Mouse (Mus musculus) T-helper 1 cell (primary cell): ENCODE measurements around the gene Dusp10.

Experiments
- in situ Hi-C: fragments of 300-600 bp; cut with MboI, MseI; formaldehyde crosslinking; loops from one replicate; pipeline ENCODE4 v1.15.1; 2025; ENCODE audit warnings: high pct_unique_total_duplicates

The Dusp10 gene

GRCm38 (mm10) chr1:184027039-184027438, 13.9 kb downstream of the Dusp10 start:
- in situ Hi-C loops, result loop anchor here (25.0 kb wide), 1 partner anchor 1515 kb away; the partner anchor contains the start of gene Capn2

DNA sequence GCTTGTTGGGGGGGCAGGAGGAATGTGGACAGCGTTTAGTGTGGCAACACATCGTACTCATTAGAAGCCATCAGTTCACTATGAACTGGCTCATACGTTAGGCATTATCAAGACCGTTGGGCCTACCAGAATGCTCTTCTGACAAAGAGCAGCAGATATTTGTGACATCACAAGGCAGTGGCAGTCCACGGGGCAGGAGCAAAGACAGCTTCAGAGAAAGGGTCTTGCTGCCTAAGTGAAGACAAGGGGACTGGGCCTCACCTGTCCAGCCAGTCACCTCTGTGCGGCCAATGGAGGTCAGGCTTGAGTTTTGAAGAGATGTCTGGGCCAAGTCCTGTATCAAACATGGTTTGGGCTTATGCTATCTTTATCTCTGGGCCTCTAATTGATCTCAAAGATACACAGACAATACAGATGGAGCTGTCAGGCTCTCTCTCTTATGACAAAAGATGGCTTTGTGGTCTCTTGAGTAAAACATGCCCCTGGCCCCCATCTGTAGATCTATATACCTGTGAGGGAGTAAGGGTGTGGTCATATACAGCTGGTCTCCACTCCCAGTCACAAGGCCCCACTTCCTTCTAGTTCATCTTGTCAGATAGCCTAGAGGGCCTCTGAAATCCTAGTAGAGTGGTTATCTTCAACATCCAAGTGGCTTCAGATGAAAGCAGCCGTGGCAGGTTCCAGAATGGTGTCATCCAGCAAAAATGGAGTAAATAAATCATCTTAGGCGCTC, 17.1 kb downstream of the Dusp10 start:
- in situ Hi-C loops, result loop anchor here (25.0 kb wide), 1 partner anchor 1518 kb away; the partner anchor contains the start of gene Capn2

- in situ Hi-C loops, result loop anchor here (25.0 kb wide), 1 partner anchor 1521 kb away; the partner anchor contains the start of gene Capn2
Measured at GRCm38 (mm10) chr1:184032682-184033389, 19.7 kb downstream of the Dusp10 start.

DNA sequence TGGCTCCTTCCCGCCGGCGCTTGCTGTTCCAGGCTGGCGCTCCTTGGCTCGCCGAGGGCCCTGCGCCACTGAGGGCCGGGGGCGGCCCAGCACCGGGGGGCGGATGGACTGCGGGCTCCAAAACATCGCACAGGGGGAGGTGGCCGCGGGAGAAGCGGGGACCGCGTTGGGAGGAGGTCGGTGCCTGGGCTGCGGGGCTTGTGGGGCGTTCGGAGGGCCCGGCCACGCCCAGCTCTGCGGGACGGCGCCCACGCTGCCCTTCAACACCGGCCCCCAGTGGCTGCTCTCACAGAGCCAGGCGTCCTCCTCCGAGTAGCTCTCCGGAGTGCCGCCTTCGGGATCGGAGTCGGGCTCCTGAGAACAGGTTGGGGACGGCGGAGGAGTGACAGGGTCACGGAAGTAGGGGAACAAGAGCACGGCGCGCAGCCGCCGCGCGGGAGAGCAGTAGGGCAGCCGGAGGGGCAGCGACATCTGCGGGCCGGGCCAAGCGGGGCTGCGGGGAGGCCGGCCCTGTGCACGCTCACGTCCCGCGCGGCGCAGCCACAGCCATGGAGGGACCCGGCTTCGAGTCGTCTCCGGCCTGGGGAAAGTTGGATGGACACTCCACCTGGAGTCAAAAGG, 20.4 kb downstream of the Dusp10 start:
- in situ Hi-C loops, result loop anchor here (25.0 kb wide), 1 partner anchor 1521 kb away; the partner anchor contains the start of gene Capn2

GRCm38 (mm10) chr1:184034011-184034557, 21.0 kb downstream of the Dusp10 start, which contains the start of gene 1700056E22Rik:
Gene 1700056E22Rik (minus strand): TSS chr1:184034301.
- in situ Hi-C loops, result loop anchor here (25.0 kb wide), 1 partner anchor 1522 kb away; the partner anchor contains the start of gene Capn2

DNA sequence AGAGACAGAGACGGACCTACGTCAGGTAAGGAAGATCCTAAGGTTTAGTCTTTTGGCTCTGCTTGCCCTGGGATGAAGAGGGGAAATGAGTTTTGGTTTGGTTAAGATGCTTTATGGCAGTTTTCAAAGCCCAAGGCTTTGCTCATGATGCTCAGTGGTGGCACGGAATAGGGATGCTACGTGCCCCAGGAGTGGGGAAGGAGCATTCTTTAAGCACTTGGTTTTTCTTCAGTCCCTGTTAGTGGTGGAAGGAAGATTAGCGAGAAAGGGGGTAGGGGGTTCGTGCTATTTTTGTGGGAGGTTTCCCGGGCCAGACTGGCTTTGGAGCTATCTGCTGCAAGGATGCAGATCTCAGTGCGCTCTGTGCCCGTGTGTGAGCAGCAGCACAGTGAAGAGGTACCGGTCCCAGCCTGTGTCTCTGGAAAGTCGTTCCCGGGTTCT, 21.7 kb downstream of the Dusp10 start:
- in situ Hi-C loops, result loop anchor here (25.0 kb wide), 1 partner anchor 1522 kb away; the partner anchor contains the start of gene Capn2

DNA sequence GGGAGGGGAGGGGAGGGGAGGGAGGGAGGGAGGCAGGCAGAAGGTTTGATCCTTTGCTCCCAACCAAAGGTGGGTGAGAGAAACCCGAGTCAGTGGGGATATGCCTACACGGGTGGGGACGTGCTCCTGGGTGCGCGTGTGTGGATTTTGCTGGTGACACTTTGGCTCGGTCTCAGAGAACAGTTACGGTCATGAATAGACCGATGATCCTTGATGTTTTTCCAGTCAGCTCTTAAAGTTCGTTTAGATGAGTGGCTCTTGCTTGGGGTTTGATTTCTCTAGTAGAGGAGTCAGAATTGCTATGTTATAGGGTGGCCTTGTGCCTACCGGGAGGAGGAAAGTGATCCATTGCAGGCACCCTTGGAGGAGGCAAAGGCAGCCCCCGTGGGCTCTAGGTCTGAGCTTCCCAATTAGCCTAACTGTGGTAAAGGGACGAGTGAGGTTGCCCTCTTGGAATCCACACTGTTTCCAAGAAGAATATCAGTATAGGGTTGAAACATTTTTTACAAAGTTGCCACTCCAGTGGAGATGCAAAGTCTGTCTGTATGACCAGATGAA, 22.3 kb downstream of the Dusp10 start:
- in situ Hi-C loops, result loop anchor here (25.0 kb wide), 1 partner anchor 1523 kb away; the partner anchor contains the start of gene Capn2

DNA sequence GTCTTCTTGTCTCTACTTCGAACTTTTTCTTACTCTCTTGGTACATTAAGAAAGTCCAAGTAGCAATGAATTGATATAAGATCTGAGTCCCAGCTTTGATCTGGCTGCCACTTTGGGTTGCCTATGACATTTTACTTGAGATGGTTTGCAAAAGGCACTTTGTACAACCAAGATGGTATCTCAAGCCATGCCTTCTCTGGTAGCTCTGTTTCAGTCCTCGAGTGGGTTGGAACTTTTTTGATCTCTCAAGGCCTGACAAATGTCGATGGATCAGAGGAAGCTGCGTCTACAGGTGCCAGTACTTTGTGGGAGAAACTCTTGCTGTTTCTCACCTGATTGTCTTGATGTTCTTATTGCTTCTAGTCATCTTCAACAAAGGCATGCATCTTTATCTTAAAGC, 24.7 kb downstream of the Dusp10 start:
- in situ Hi-C loops, result loop anchor here (25.0 kb wide), 1 partner anchor 1526 kb away; the partner anchor contains the start of gene Capn2

DNA sequence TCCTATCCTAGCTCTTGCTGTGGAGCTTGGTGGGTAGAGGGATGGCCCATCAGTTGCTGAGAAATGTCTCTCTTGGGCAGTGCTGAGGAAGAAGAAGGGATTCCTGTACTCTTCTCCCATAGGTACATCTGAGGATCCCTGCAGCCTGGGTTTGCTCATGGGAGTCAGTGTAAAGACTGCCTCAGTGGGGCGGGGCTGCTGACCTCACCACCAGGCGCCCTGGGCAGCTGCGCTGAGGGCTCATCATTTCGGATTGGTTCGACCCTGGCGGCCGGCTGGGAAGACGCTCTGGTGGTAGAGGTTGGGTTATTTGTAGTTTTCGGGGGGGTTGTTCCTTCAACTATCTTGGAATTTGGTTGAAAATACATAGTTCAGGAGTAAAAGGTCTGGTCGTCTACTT, 26.2 kb downstream of the Dusp10 start:
- in situ Hi-C loops, result loop anchor here (25.0 kb wide), 1 partner anchor 1527 kb away; the partner anchor contains the start of gene Capn2

- in situ Hi-C loops, result loop anchor here (25.0 kb wide), 1 partner anchor 1528 kb away; the partner anchor contains the start of gene Capn2
Measured at GRCm38 (mm10) chr1:184040181-184040580, 27.1 kb downstream of the Dusp10 start.

GRCm38 (mm10) chr1:184040906-184041305, 27.8 kb downstream of the Dusp10 start:
- in situ Hi-C loops, result loop anchor here (25.0 kb wide), 1 partner anchor 1529 kb away; the partner anchor contains the start of gene Capn2

DNA sequence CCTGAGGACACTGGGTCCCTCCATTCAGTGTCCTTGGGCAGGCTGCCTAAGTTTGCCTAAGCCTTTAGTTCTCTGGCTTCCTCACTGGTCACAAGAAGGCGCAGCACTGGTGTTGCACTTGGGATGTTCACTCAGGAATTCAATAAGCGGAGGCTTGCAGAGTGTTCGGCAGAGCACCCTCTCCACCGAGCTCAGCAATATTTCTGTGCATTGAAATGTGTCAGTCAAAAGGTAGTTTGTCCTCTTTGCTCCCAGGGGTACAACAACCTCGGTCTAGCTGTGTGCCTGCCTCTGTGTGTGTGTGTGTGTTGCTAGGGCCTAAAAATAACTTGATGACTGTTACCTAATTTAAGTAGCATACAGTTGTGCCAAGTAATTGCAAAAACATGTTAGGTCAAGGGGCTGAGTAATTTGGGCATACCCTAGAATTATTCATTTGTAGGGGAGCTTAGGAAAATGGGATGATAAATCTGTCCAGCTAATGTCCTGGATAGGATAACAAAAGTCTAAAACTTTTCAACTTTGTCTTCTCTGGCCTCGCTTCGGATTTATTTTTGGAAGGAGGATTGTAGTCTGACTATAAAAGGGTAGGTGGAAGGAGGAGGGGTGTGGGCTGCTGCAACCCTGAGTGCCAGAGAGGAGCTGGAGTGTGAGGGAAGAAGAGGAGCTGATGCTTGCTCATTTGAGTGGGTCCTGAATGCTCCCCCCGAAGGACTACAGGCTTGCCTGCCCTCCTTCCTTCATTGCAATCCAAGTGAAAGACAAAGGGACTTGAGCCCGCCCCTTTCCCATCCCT, 28.9 kb downstream of the Dusp10 start:
- in situ Hi-C loops, result loop anchor here (25.0 kb wide), 1 partner anchor 1530 kb away; the partner anchor contains the start of gene Capn2

DNA sequence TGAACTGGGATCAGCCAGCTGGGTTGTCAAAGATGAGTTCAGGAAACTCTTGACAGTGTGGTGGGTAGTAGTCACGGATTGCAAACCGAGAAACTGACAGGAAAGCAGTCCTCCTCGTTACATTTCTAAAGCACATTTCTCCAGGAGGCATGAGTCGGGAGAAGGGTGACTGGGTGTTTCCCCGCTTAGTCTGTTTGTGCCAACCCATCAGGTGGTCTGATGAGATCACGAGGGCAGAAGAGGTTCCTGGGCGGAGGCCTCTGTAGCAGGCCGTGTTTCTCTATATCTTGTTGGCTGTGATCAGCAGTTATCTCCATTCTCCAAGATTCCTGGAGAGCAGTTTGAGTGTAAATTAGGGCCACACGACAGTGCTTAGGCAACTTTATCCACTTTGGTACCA, 29.6 kb downstream of the Dusp10 start:
- in situ Hi-C loops, result loop anchor here (25.0 kb wide), 1 partner anchor 1530 kb away; the partner anchor contains the start of gene Capn2

- in situ Hi-C loops, result loop anchor here (25.0 kb wide), 1 partner anchor 1531 kb away; the partner anchor contains the start of gene Capn2
Measured at GRCm38 (mm10) chr1:184043391-184043790, 30.3 kb downstream of the Dusp10 start.

GRCm38 (mm10) chr1:184046070-184046677, 33.1 kb downstream of the Dusp10 start:
- in situ Hi-C loops, result loop anchor here (25.0 kb wide), 1 partner anchor 1534 kb away; the partner anchor contains the start of gene Capn2

GRCm38 (mm10) chr1:184047818-184048217, 34.7 kb downstream of the Dusp10 start:
- in situ Hi-C loops, result loop anchor here (25.0 kb wide), 1 partner anchor 1536 kb away; the partner anchor contains the start of gene Capn2

DNA sequence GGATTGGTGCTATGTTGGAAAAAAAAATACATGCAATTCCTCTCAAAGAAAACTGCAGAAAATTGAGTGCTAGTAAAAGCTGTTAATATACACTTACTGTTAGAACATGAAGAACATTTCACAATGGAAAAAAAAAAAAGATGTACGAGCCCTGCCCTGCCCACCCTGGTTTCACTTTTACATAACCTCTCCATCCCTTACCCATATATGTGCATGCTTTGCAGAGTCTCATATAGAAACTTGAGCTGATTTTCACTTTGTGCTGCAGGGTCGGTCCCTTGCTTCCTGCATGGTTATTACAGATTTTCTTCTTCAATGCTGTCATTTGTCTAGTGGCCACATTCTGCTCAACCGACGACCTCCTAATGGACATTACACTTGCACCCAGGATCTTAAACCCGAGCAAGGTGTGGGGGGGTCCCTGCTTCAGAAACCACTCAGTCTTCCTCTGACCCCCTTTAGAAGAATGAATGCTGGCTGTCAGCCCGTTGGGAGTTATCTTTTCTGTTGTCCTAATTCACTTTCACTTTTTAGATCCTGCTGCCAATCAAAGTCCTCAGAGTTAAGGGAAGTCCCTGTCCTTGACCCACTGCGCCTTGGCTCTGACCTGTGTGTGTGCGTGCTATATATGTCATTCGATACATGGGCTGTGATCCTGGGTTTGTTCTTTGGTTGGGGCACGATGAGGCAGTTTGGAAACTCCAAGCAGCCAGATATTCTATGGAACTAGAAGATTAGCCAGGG, 35.7 kb downstream of the Dusp10 start:
- in situ Hi-C loops, result loop anchor here (25.0 kb wide), 1 partner anchor 1537 kb away; the partner anchor contains the start of gene Capn2

GRCm38 (mm10) chr1:184051286-184051685, 38.2 kb downstream of the Dusp10 start:
- in situ Hi-C loops, result no loop called here
